ENCODE assay signal across 15 mouse cellular contexts in genomic region chr4:57524461-57524860, GRCm38 (mm10). TPM values are rescaled to one million over a fixed set of nuclear protein-coding genes. Genes with fewer than 3 reads are reported as not detected.
DNase-seq lines count a peak whose midpoint lies in the region; ATAC-seq and TF ChIP-seq lines count a peak whose summit lies in the region.
"Had no signal": no experiment of that assay in that cellular context is flagged by ENCODE, and none has a peak within 500 bp of the region (broad histone marks: within the 10 kb centered on the region; RNA-seq: fewer than 3 reads in every experiment).

No protein-coding gene starts in this region.

- H3K9ac ChIP-seq in liver, adult 2 months (ENCODE audit: low read depth, low read length), result no peak overlapping the region
- H3K9ac ChIP-seq in liver, embryonic 12.5 days, result no peak overlapping the region
- no peak overlapping the region for H3K9ac ChIP-seq in heart, embryonic 16.5 days (ENCODE audit: low read length)
- H3K9ac ChIP-seq: forebrain, embryonic 15.5 days had no signal

- 0 out of 2 replicates have a peak, but pooled peaks cover 2% of the 10 kb centered on the region for H3K4me1 ChIP-seq in liver, adult 2 months (ENCODE audit: control insufficient read depth, insufficient read depth, low read length)
- H3K4me1 ChIP-seq in liver, embryonic 12.5 days, result no peaks in the 10 kb centered on the region
- peaks cover 13% of the 10 kb centered on the region for H3K4me1 ChIP-seq in heart, embryonic 16.5 days (ENCODE audit: control insufficient read depth, insufficient read depth, low read length)
- no peaks in the 10 kb centered on the region for H3K4me1 ChIP-seq in thymus, adult 2 months (replicated peaks; ENCODE audit: control insufficient read depth, insufficient read depth, low read length)
- H3K4me1 ChIP-seq: forebrain, embryonic 15.5 days had no signal

- 17% methylated on average over 3 of the region's 3 CpGs for WGBS in liver, adult 2 months
- 56% methylated on average over 3 of the region's 3 CpGs for WGBS in liver, embryonic 12.5 days (ENCODE audit: insufficient replicate concordance)
- 36% methylated on average over 3 of the region's 3 CpGs for WGBS in heart, embryonic 16.5 days
- 91% methylated on average over 3 of the region's 3 CpGs for WGBS in thymus, adult 2 months

- H3K36me3 ChIP-seq in liver, adult 2 months (ENCODE audit: control insufficient read depth, insufficient read depth, low read length), result no peaks in the 10 kb centered on the region
- no peaks in the 10 kb centered on the region for H3K36me3 ChIP-seq in liver, embryonic 12.5 days
- H3K36me3 ChIP-seq in heart, embryonic 16.5 days (ENCODE audit: control insufficient read depth, insufficient read depth), result no peaks in the 10 kb centered on the region
- H3K36me3 ChIP-seq in thymus, adult 2 months (ENCODE audit: control insufficient read depth, insufficient read depth, low read length), result no peaks in the 10 kb centered on the region
- H3K36me3 ChIP-seq: forebrain, embryonic 15.5 days had no signal

- no peak for TF ChIP-seq CTCF in liver, adult 2 months (IDR thresholded peaks at IDR 0.05; ENCODE audit: low read depth, low read length)
- TF ChIP-seq CTCF in thymus, adult 2 months (IDR thresholded peaks at IDR 0.05; ENCODE audit: borderline replicate concordance, control insufficient read depth, extremely low read depth, insufficient read depth, low read length, poor library complexity), result no peak

- H3K4me2 ChIP-seq in liver, embryonic 12.5 days, result no peak overlapping the region
- H3K4me2 ChIP-seq in heart, embryonic 16.5 days (ENCODE audit: low read depth, low read length), result no peak overlapping the region
- H3K4me2 ChIP-seq: forebrain, embryonic 15.5 days had no signal

- no peaks in the 10 kb centered on the region for H3K79me2 ChIP-seq in liver, adult 2 months (ENCODE audit: control insufficient read depth, insufficient read depth, low read length)

- no peak overlapping the region for H3K27ac ChIP-seq in liver, adult 2 months (replicated peaks; ENCODE audit: insufficient read depth, low read depth, low read length)
- no peak overlapping the region for H3K27ac ChIP-seq in liver, embryonic 12.5 days
- peak overlapping the region; percentile 39 for H3K27ac ChIP-seq in heart, embryonic 16.5 days (ENCODE audit: low read length)
- H3K27ac ChIP-seq in thymus, adult 2 months (ENCODE audit: control insufficient read depth, insufficient read depth, low read length), result no peak overlapping the region
- H3K27ac ChIP-seq: forebrain, embryonic 15.5 days; kidney, postnatal 0 days had no signal

- H3K4me3 ChIP-seq in liver, adult 2 months (ENCODE audit: insufficient read depth, low read depth, low read length), result no peak overlapping the region
- H3K4me3 ChIP-seq in liver, embryonic 12.5 days, result no peak overlapping the region
- no peak overlapping the region for H3K4me3 ChIP-seq in heart, embryonic 16.5 days (ENCODE audit: low read length)
- no peak overlapping the region for H3K4me3 ChIP-seq in thymus, adult 2 months (ENCODE audit: control insufficient read depth, insufficient read depth, low read length)
- H3K4me3 ChIP-seq: erythroblast, embryonic 14.5 days; forebrain, embryonic 15.5 days had no signal

- peak; percentile 39 to 53 for DNase-seq in cerebellum, postnatal 10 days
- no peak for DNase-seq in cerebellum, adult 9-10 months
- DNase-seq in liver, adult 2 months (ENCODE audit: extremely low read depth, low read depth, low spot score), result peak; percentile 31
- peak; percentile 55 for DNase-seq in NIH3T3 (ENCODE audit: low read depth)
- no peak for DNase-seq in kidney, postnatal 14 days
- no peak for DNase-seq in thymus, adult 2 months
- DNase-seq: lung, adult 18-20 months; thymus, postnatal 36 days had no signal

- H3K9me3 ChIP-seq in liver, embryonic 12.5 days (replicated peaks), result no peaks in the 10 kb centered on the region
- no peaks in the 10 kb centered on the region for H3K9me3 ChIP-seq in heart, embryonic 16.5 days (replicated peaks; ENCODE audit: control insufficient read depth, low read length)
- H3K9me3 ChIP-seq: forebrain, embryonic 15.5 days had no signal

- ATAC-seq in liver, embryonic 12.5 days, result no peak
- ATAC-seq in heart, embryonic 16.5 days (replicated peaks; ENCODE audit: extremely low read depth, insufficient read depth, low FRiP score), result peak; percentile 68
- ATAC-seq: forebrain, embryonic 15.5 days; intestine, embryonic 16.5 days had no signal

- no peaks in the 10 kb centered on the region for H3K27me3 ChIP-seq in liver, adult 2 months (ENCODE audit: control insufficient read depth, insufficient read depth, low read length)
- H3K27me3 ChIP-seq in liver, embryonic 12.5 days (replicated peaks), result no peaks in the 10 kb centered on the region
- no peaks in the 10 kb centered on the region for H3K27me3 ChIP-seq in heart, embryonic 16.5 days (ENCODE audit: control insufficient read depth, insufficient read depth, low read length)
- H3K27me3 ChIP-seq in thymus, adult 2 months (ENCODE audit: control insufficient read depth, insufficient read depth, low read length), result no peaks in the 10 kb centered on the region
- H3K27me3 ChIP-seq: forebrain, embryonic 15.5 days had no signal

- TF ChIP-seq POLR2A in liver, adult 2 months (IDR thresholded peaks at IDR 0.05; ENCODE audit: extremely low read depth, insufficient read depth, low read length), result no peak
- TF ChIP-seq POLR2A in thymus, adult 2 months (IDR thresholded peaks at IDR 0.05; ENCODE audit: control insufficient read depth, extremely low read depth, insufficient read depth, low read length, poor library complexity), result no peak

RNA-seq across cellular contexts. Expression of gene Pakap, which starts 43.5 kb away (rescaled TPM):
- total RNA-seq in liver, adult 2 months (2014; rRNA removed), result 0.18 and 0.20 TPM in 2 replicates
- polyA plus RNA-seq in liver, adult 2 months (2012; rRNA removed), result 0.06 TPM in 2 replicates
- 1.9 and 2.1 TPM in 2 replicates for polyA plus RNA-seq in liver, embryonic 12.5 days (2016; fragmentation: Nextera tagmentation; extraction: Ambion mirVana)
- 57.5 and 60.2 TPM in 2 replicates for polyA plus RNA-seq in heart, embryonic 16.5 days (2015; fragmentation: Nextera tagmentation; extraction: Ambion mirVana)
- polyA plus RNA-seq in thymus, adult 2 months (2012; rRNA removed), result 0.20 and 0.38 TPM in 2 replicates
- total RNA-seq: hematopoietic stem cell, adult 5-6 weeks had no signal
- polyA plus RNA-seq: erythroblast, embryonic 14.5 days had no signal

Comparison
In these comparisons a context has a peak if more than half of its experiments do, and no peak if none do; other contexts are left out.
1. DNase-seq: peak in cerebellum, postnatal 10 days (2 of 2), liver, adult 2 months (single experiment) and NIH3T3 (single experiment); none in cerebellum, adult 9-10 months (single experiment), kidney, postnatal 14 days (single experiment) and thymus, adult 2 months (single experiment).
2. RNA of gene Pakap, which starts 43.5 kb away (polyA plus RNA-seq): 57.5 to 60.2 TPM in heart, embryonic 16.5 days; 1.9 to 2.1 TPM in liver, embryonic 12.5 days, 0.20 to 0.38 TPM in thymus, adult 2 months and 0.06 TPM in liver, adult 2 months; every median in the first group is over 10 times any median in the second.